Mouse (Mus musculus): ENCODE data around the gene Zbtb12. TPM values are rescaled to one million over a fixed set of nuclear protein-coding genes. Genes with fewer than 3 reads are reported as not detected.
"Not testable (repeated sequence)": the region's sequence is repeated elsewhere in the genome, so short reads cannot be mapped to it uniquely, and the experiment has no call there.

The Zbtb12 gene
- polyA plus RNA-seq, 1 experiment from 2014 or later: 2.1 TPM

- 95% methylated on average over 9 of the region's 10 CpGs for WGBS
- not testable (repeated sequence) for H3K4me1 ChIP-seq (replicated peaks; ENCODE audit: control insufficient read depth, insufficient read depth, low read length); H3K9ac ChIP-seq (ENCODE audit: low read length); H3K4me3 ChIP-seq (ENCODE audit: low read depth, low read length); DNase-seq (ENCODE audit: low spot score); H3K27me3 ChIP-seq (ENCODE audit: control insufficient read depth, insufficient read depth, low read length); H3K27ac ChIP-seq (ENCODE audit: low read depth, low read length); ATAC-seq (replicated peaks; ENCODE audit: low FRiP score); H3K9me3 ChIP-seq (ENCODE audit: control insufficient read depth, low read length); H3K4me2 ChIP-seq (ENCODE audit: low read depth, low read length, severe bottlenecking)
- peaks cover 17% of the 10 kb centered on the region; the same call in 1 of the 2 replicates for H3K36me3 ChIP-seq (ENCODE audit: control insufficient read depth, insufficient read depth, low read length)
Observed at GRCm38 (mm10) chr17:34901948-34902347, 22.7 kb downstream of the Zbtb12 start.

DNA sequence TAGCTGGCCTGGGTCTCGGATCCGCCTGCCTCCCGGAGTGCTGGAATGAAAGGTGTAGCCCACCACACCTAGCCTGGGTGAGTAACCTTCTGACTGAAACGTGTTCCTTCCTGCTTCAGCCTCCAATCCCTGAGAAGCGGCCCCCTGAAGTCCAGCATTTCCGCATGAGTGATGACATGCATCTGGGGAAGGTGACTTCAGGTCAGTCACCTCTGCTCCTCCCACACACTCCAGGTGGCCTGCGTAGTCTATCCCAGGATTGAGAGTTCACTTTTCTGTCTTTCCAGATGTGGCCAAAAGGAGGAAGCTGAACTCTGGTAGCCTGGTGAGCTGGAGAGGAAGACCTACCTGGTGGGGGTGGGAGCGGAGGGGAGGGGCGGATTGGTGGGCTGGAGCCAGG is 23.6 kb downstream of the Zbtb12 start:
- Histone ChIP-seq H3K4me3 (ENCODE audit: low read depth, low read length) (no peak overlapping the region), H3K4me1 (replicated peaks; ENCODE audit: control insufficient read depth, insufficient read depth, low read length) (0 out of 2 replicates have a peak, but pooled peaks cover 1% of the 10 kb centered on the region), H3K27me3 (ENCODE audit: control insufficient read depth, insufficient read depth, low read length) (no peaks in the 10 kb centered on the region), H3K4me2 (ENCODE audit: low read depth, low read length, severe bottlenecking) (no peak overlapping the region), H3K9me3 (ENCODE audit: control insufficient read depth, low read length) (no peaks in the 10 kb centered on the region), H3K27ac (ENCODE audit: low read depth, low read length) (no peak overlapping the region), H3K36me3 (ENCODE audit: control insufficient read depth, insufficient read depth, low read length) (peaks cover 18% of the 10 kb centered on the region; the same call in 1 of the 2 replicates), H3K9ac (ENCODE audit: low read length) (no peak overlapping the region)
- no peak for DNase-seq (ENCODE audit: low spot score)
- WGBS: 88% methylated on average over 9 of the region's 9 CpGs
- no peak for ATAC-seq (replicated peaks; ENCODE audit: low FRiP score)

GRCm38 (mm10) chr17:34910982-34911381 is 31.7 kb downstream of the Zbtb12 start:
- H3K27me3 ChIP-seq (ENCODE audit: control insufficient read depth, insufficient read depth, low read length): no peaks in the 10 kb centered on the region
- 94% methylated on average over 10 of the region's 10 CpGs for WGBS

GRCm38 (mm10) chr17:34911945-34912351 is 32.7 kb downstream of the Zbtb12 start:
- 53% methylated on average over 5 of the region's 5 CpGs for WGBS
- ATAC-seq (replicated peaks; ENCODE audit: low FRiP score): peak; percentile 45
- H3K4me1 ChIP-seq (replicated peaks; ENCODE audit: control insufficient read depth, insufficient read depth, low read length): no peaks in the 10 kb centered on the region
- H3K4me2 ChIP-seq (ENCODE audit: low read depth, low read length, severe bottlenecking): no peak overlapping the region
- no peak overlapping the region for H3K4me3 ChIP-seq (ENCODE audit: low read depth, low read length)
- H3K27ac ChIP-seq (ENCODE audit: low read depth, low read length): no peak overlapping the region
- no peaks in the 10 kb centered on the region for H3K9me3 ChIP-seq (ENCODE audit: control insufficient read depth, low read length)
- peaks cover 16% of the 10 kb centered on the region for H3K36me3 ChIP-seq (ENCODE audit: control insufficient read depth, insufficient read depth, low read length)
- DNase-seq (ENCODE audit: low spot score): peak; percentile 87
- no peaks in the 10 kb centered on the region for H3K27me3 ChIP-seq (ENCODE audit: control insufficient read depth, insufficient read depth, low read length)
- H3K9ac ChIP-seq (ENCODE audit: low read length): no peak overlapping the region

More at GRCm38 (mm10) chr17:34910982-34911381, 31.7 kb downstream of the Zbtb12 start:
- no peak for ATAC-seq (replicated peaks; ENCODE audit: low FRiP score)
- Histone ChIP-seq H3K9me3 (ENCODE audit: control insufficient read depth, low read length) (no peaks in the 10 kb centered on the region), H3K27ac (ENCODE audit: low read depth, low read length) (no peak overlapping the region), H3K4me3 (ENCODE audit: low read depth, low read length) (no peak overlapping the region), H3K9ac (ENCODE audit: low read length) (no peak overlapping the region), H3K36me3 (ENCODE audit: control insufficient read depth, insufficient read depth, low read length) (peaks cover 23% of the 10 kb centered on the region), H3K4me1 (replicated peaks; ENCODE audit: control insufficient read depth, insufficient read depth, low read length) (no peaks in the 10 kb centered on the region), H3K4me2 (ENCODE audit: low read depth, low read length, severe bottlenecking) (no peak overlapping the region)
- no peak for DNase-seq (ENCODE audit: low spot score)

GRCm38 (mm10) chr17:34913930-34914665 is 34.8 kb downstream of the Zbtb12 start, which contains the start of gene Slc44a4:
Slc44a4 (plus strand) TSS chr17:34914466.
- H3K9ac ChIP-seq (ENCODE audit: low read length): no peak within 1 kb of the TSS
- H3K27ac ChIP-seq (ENCODE audit: low read depth, low read length): no peak within 1 kb of the TSS

GRCm38 (mm10) chr17:34915410-34915831 is 36.1 kb downstream of the Zbtb12 start:
- H3K4me3 ChIP-seq (ENCODE audit: low read depth, low read length): no peak overlapping the region
- no peaks in the 10 kb centered on the region for H3K4me1 ChIP-seq (replicated peaks; ENCODE audit: control insufficient read depth, insufficient read depth, low read length)

More at GRCm38 (mm10) chr17:34913930-34914665, 34.8 kb downstream of the Zbtb12 start, which contains the start of gene Slc44a4:
- Histone ChIP-seq H3K9me3 (ENCODE audit: control insufficient read depth, low read length) (no peaks in the 10 kb centered on the region), H3K4me3 (ENCODE audit: low read depth, low read length) (no peak within 1 kb of the TSS), H3K4me2 (ENCODE audit: low read depth, low read length, severe bottlenecking) (no peak within 1 kb of the TSS), H3K36me3 (ENCODE audit: control insufficient read depth, insufficient read depth, low read length) (peaks cover 11% of the 10 kb centered on the region), H3K4me1 (replicated peaks; ENCODE audit: control insufficient read depth, insufficient read depth, low read length) (no peaks in the 10 kb centered on the region), H3K27me3 (ENCODE audit: control insufficient read depth, insufficient read depth, low read length) (no peaks in the 10 kb centered on the region)
- no peak for DNase-seq (ENCODE audit: low spot score)
- no peak for ATAC-seq (replicated peaks; ENCODE audit: low FRiP score)
- 38% methylated on average over 18 of the region's 18 CpGs for WGBS

GRCm38 (mm10) chr17:34916316-34916715 is 37.0 kb downstream of the Zbtb12 start:
- no peaks in the 10 kb centered on the region for H3K4me1 ChIP-seq (replicated peaks; ENCODE audit: control insufficient read depth, insufficient read depth, low read length)
- no peak overlapping the region for H3K9ac ChIP-seq (ENCODE audit: low read length)
- no peaks in the 10 kb centered on the region for H3K27me3 ChIP-seq (ENCODE audit: control insufficient read depth, insufficient read depth, low read length)
- ATAC-seq (replicated peaks; ENCODE audit: low FRiP score): no peak
- H3K4me2 ChIP-seq (ENCODE audit: low read depth, low read length, severe bottlenecking): no peak overlapping the region
- H3K27ac ChIP-seq (ENCODE audit: low read depth, low read length): no peak overlapping the region
- H3K4me3 ChIP-seq (ENCODE audit: low read depth, low read length): no peak overlapping the region
- no peak for DNase-seq (ENCODE audit: low spot score)
- H3K9me3 ChIP-seq (ENCODE audit: control insufficient read depth, low read length): no peaks in the 10 kb centered on the region
- WGBS: 88% methylated on average over 5 of the region's 5 CpGs
- peaks cover 5% of the 10 kb centered on the region; the same call in 1 of the 2 replicates for H3K36me3 ChIP-seq (ENCODE audit: control insufficient read depth, insufficient read depth, low read length)

More at GRCm38 (mm10) chr17:34915410-34915831, 36.1 kb downstream of the Zbtb12 start:
- H3K36me3 ChIP-seq (ENCODE audit: control insufficient read depth, insufficient read depth, low read length): peaks cover 11% of the 10 kb centered on the region
- 23% methylated on average over 11 of the region's 11 CpGs for WGBS
- no peaks in the 10 kb centered on the region for H3K27me3 ChIP-seq (ENCODE audit: control insufficient read depth, insufficient read depth, low read length)
- H3K9ac ChIP-seq (ENCODE audit: low read length): no peak overlapping the region
- H3K9me3 ChIP-seq (ENCODE audit: control insufficient read depth, low read length): no peaks in the 10 kb centered on the region
- ATAC-seq (replicated peaks; ENCODE audit: low FRiP score) (no peak), DNase-seq (ENCODE audit: low spot score) (peak; percentile 68)
- no peak overlapping the region for H3K27ac ChIP-seq (ENCODE audit: low read depth, low read length)
- no peak overlapping the region for H3K4me2 ChIP-seq (ENCODE audit: low read depth, low read length, severe bottlenecking)

DNA sequence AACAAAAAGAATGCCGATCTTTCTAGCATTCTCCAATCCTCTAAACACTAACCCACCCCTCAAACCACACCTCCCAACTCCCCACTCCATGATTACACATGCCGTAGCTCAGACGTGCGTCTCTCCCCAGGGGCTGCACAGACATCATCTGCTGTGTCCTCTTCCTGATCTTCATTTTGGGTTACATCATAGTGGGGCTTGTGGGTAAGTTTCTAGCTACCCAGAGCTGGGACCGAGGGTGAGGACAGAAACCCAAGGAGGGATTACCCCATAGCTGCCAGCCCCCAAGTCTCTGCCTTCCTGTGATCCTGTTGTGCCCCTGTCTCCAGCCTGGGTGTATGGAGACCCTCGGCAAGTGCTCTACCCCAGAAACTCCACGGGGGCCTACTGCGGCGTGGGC is 37.9 kb downstream of the Zbtb12 start:
- no peak for ATAC-seq (replicated peaks; ENCODE audit: low FRiP score)
- H3K4me2 ChIP-seq (ENCODE audit: low read depth, low read length, severe bottlenecking): no peak overlapping the region
- no peak overlapping the region for H3K9ac ChIP-seq (ENCODE audit: low read length)
- H3K4me1 ChIP-seq (replicated peaks; ENCODE audit: control insufficient read depth, insufficient read depth, low read length): no peaks in the 10 kb centered on the region
- DNase-seq (ENCODE audit: low spot score): no peak
- H3K27ac ChIP-seq (ENCODE audit: low read depth, low read length): no peak overlapping the region
- H3K27me3 ChIP-seq (ENCODE audit: control insufficient read depth, insufficient read depth, low read length): no peaks in the 10 kb centered on the region
- H3K4me3 ChIP-seq (ENCODE audit: low read depth, low read length): no peak overlapping the region
- no peaks in the 10 kb centered on the region for H3K9me3 ChIP-seq (ENCODE audit: control insufficient read depth, low read length)
- peaks cover under 1% of the 10 kb centered on the region; the same call in 1 of the 2 replicates for H3K36me3 ChIP-seq (ENCODE audit: control insufficient read depth, insufficient read depth, low read length)
- WGBS: 87% methylated on average over 9 of the region's 9 CpGs

Data from forebrain, embryonic 11.5 days (tissue).